In the genomic region with DNA sequence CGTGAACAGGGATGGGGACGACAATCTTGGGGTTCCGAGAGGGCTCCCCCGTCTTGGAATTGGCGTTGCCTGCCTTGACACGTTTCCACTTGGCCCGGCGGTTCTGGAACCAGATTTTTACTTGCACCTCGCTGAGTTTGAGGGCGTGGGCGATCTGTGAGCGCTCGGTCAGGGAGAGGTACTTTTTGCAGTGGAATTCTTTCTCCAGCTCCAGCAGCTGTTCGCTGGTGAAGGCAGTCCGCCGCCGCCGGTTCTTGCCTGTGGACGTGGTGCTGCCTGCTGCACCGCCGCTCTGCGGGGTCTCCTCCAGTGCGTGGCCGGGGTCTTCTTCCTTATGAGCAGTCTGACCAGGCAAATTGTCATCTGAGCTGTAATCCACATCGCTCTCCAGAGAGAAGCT, we compare ENCODE assay signal across 9 mouse cellular contexts. TPM values are rescaled to one million over a fixed set of nuclear protein-coding genes. Genes with fewer than 3 reads are reported as not detected.
DNase-seq lines count a peak whose midpoint lies in the region; ATAC-seq and TF ChIP-seq lines count a peak whose summit lies in the region.
"Had no signal": no experiment of that assay in that cellular context is flagged by ENCODE, and none has a peak within 500 bp of the region (broad histone marks: within the 10 kb centered on the region; RNA-seq: fewer than 3 reads in every experiment).

No protein-coding gene starts in this region.

- H3K36me3 ChIP-seq in kidney, embryonic 14.5 days (ENCODE audit: control insufficient read depth, insufficient read depth, low read length) = no peaks in the 10 kb centered on the region
- H3K36me3 ChIP-seq in embryonic facial prominence, embryonic 13.5 days = no peaks in the 10 kb centered on the region
- no peaks in the 10 kb centered on the region for H3K36me3 ChIP-seq in intestine, embryonic 14.5 days (ENCODE audit: control insufficient read depth, insufficient read depth, low read length)
- H3K36me3 ChIP-seq in midbrain, postnatal 0 days (ENCODE audit: insufficient read depth, low read length) = no peaks in the 10 kb centered on the region

- no peak overlapping the region for H3K27ac ChIP-seq in kidney, embryonic 14.5 days (ENCODE audit: low read depth, low read length)
- H3K27ac ChIP-seq in embryonic facial prominence, embryonic 13.5 days = no peak overlapping the region
- H3K27ac ChIP-seq in intestine, embryonic 14.5 days (ENCODE audit: low read depth) = no peak overlapping the region
- H3K27ac ChIP-seq in midbrain, postnatal 0 days (ENCODE audit: low read depth, low read length) = no peak overlapping the region

- peaks cover 23% of the 10 kb centered on the region; the same call in 1 of the 2 replicates for H3K4me1 ChIP-seq in kidney, embryonic 14.5 days (ENCODE audit: control insufficient read depth, insufficient read depth, low read length)
- H3K4me1 ChIP-seq in embryonic facial prominence, embryonic 13.5 days = peaks cover 41% of the 10 kb centered on the region
- peaks cover 15% of the 10 kb centered on the region for H3K4me1 ChIP-seq in intestine, embryonic 14.5 days (replicated peaks; ENCODE audit: control insufficient read depth, insufficient read depth, low read length)
- H3K4me1 ChIP-seq in midbrain, postnatal 0 days (ENCODE audit: insufficient read depth, low read length) = peaks cover 11% of the 10 kb centered on the region

- H3K9ac ChIP-seq in kidney, embryonic 14.5 days (ENCODE audit: low read depth, low read length) = no peak overlapping the region
- H3K9ac ChIP-seq in embryonic facial prominence, embryonic 13.5 days = no peak overlapping the region
- no peak overlapping the region for H3K9ac ChIP-seq in intestine, embryonic 14.5 days (ENCODE audit: low read length)
- no peak overlapping the region for H3K9ac ChIP-seq in midbrain, postnatal 0 days (replicated peaks; ENCODE audit: low read length, poor library complexity, severe bottlenecking)

- no peaks in the 10 kb centered on the region for H3K9me3 ChIP-seq in kidney, embryonic 14.5 days (ENCODE audit: control insufficient read depth, low read length)
- no peaks in the 10 kb centered on the region for H3K9me3 ChIP-seq in embryonic facial prominence, embryonic 13.5 days
- no peaks in the 10 kb centered on the region for H3K9me3 ChIP-seq in intestine, embryonic 14.5 days (ENCODE audit: control insufficient read depth, low read length)
- no peaks in the 10 kb centered on the region for H3K9me3 ChIP-seq in midbrain, postnatal 0 days (ENCODE audit: low read length)

- intact Hi-C loops in left cerebral cortex, postnatal 25 days (cut with DNase I) = no loop called here

- no peak for DNase-seq in kidney, adult 8-10 months
- DNase-seq in intestine, embryonic 14.5 days (ENCODE audit: low spot score) = peak; percentile 67
- DNase-seq in midbrain, postnatal 0 days (ENCODE audit: low spot score) = no peak
- DNase-seq in frontal cortex, postnatal 14 days (ENCODE audit: low spot score in 2 of 2) = no peak
- DNase-seq in left cerebral cortex, postnatal 25 days (ENCODE audit: low spot score in 2 of 2) = no peak
- no peak for DNase-seq in urinary bladder, adult 2 months (ENCODE audit: low spot score)
- DNase-seq: layer of hippocampus, adult 9-11 months had no signal

- H3K4me3 ChIP-seq in kidney, embryonic 14.5 days (ENCODE audit: low read length) = peak overlapping the region; percentile 12
- H3K4me3 ChIP-seq in embryonic facial prominence, embryonic 13.5 days = peak overlapping the region; percentile 17
- no peak overlapping the region for H3K4me3 ChIP-seq in intestine, embryonic 14.5 days (ENCODE audit: low read depth, low read length)
- H3K4me3 ChIP-seq in midbrain, postnatal 0 days (ENCODE audit: low read depth, low read length) = peak overlapping the region; percentile 3; the same call in 1 of the 2 replicates

- peak overlapping the region; percentile 15; the same call in 1 of the 2 replicates for H3K4me2 ChIP-seq in kidney, embryonic 14.5 days (replicated peaks; ENCODE audit: low read depth, low read length)
- peak overlapping the region; percentile 31 for H3K4me2 ChIP-seq in embryonic facial prominence, embryonic 13.5 days
- H3K4me2 ChIP-seq in intestine, embryonic 14.5 days (ENCODE audit: low read length) = no peak overlapping the region
- H3K4me2 ChIP-seq in midbrain, postnatal 0 days (ENCODE audit: low read depth, low read length, poor library complexity, severe bottlenecking) = no peak overlapping the region

- 8% methylated on average over 25 of the region's 25 CpGs for WGBS in kidney, embryonic 14.5 days
- 5% methylated on average over 25 of the region's 25 CpGs for WGBS in embryonic facial prominence, embryonic 13.5 days
- WGBS in intestine, embryonic 14.5 days = 14% methylated on average over 25 of the region's 25 CpGs
- WGBS in midbrain, postnatal 0 days = 5% methylated on average over 25 of the region's 25 CpGs

- no peak for ATAC-seq in kidney, embryonic 14.5 days (ENCODE audit: low FRiP score, low TSS enrichment)
- ATAC-seq in embryonic facial prominence, embryonic 13.5 days (ENCODE audit: insufficient number of reproducible peaks, insufficient read depth, low FRiP score, low TSS enrichment, low read depth) = no peak
- ATAC-seq in intestine, embryonic 14.5 days (replicated peaks; ENCODE audit: low FRiP score, low TSS enrichment, low read depth) = no peak
- ATAC-seq in midbrain, postnatal 0 days (ENCODE audit: low FRiP score) = no peak

- no peak for TF ChIP-seq CTCF in midbrain, postnatal 0 days (IDR thresholded peaks at IDR 0.05)

- peaks cover 98% of the 10 kb centered on the region for H3K27me3 ChIP-seq in kidney, embryonic 14.5 days (ENCODE audit: control insufficient read depth, insufficient read depth, low read length)
- H3K27me3 ChIP-seq in embryonic facial prominence, embryonic 13.5 days = peaks cover 98% of the 10 kb centered on the region
- H3K27me3 ChIP-seq in intestine, embryonic 14.5 days (replicated peaks; ENCODE audit: control insufficient read depth, insufficient read depth, low read length) = peaks cover 100% of the 10 kb centered on the region
- peaks cover 70% of the 10 kb centered on the region for H3K27me3 ChIP-seq in midbrain, postnatal 0 days (ENCODE audit: insufficient read depth, low read length)

RNA-seq across cellular contexts. Expression of gene Gbx2, which starts 2.3 kb away (rescaled TPM):
- polyA plus RNA-seq in kidney, embryonic 14.5 days (2014; fragmentation: Nextera tagmentation; extraction: Ambion mirVana) = 0.10 and 0.18 TPM in 2 replicates
- polyA plus RNA-seq in embryonic facial prominence, embryonic 13.5 days (2015; fragmentation: Nextera tagmentation; extraction: Ambion mirVana) = 0.19 and 0.98 TPM in 2 replicates
- polyA plus RNA-seq in intestine, embryonic 14.5 days (2014; fragmentation: Nextera tagmentation; extraction: Ambion mirVana) = 0.20 TPM in 1 of 2 replicates, not detected in the other
- 9.9 and 10.8 TPM in 2 replicates for total RNA-seq in midbrain, postnatal 0 days (2014; rRNA removed)
- 15.2 and 22.8 TPM in 2 replicates for polyA plus RNA-seq in midbrain, postnatal 0 days (2015; fragmentation: Nextera tagmentation; extraction: Ambion mirVana)
- total RNA-seq in left cerebral cortex, postnatal 25 days (2021) = under 1 TPM in 1 of 2 experiments, not detected in 1; 0.44 TPM
- not detected in 2 replicates for polyA plus RNA-seq in urinary bladder, adult 2 months (2012; rRNA removed)

Comparison
In these comparisons a context has a peak if more than half of its experiments do, and no peak if none do; other contexts are left out.
1. H3K4me2 ChIP-seq: peak in kidney, embryonic 14.5 days (single experiment) and embryonic facial prominence, embryonic 13.5 days (single experiment); none in intestine, embryonic 14.5 days (single experiment) and midbrain, postnatal 0 days (single experiment).